Mouse (Mus musculus) heart, adult 11 months (tissue): ENCODE measurements around the gene Anxa1.
A peak's percentile ranks its signal among the peaks of the same experiment; 100 is the strongest.

Source experiments
- DNase-seq: peaks from one replicate; pipeline ENCODE4 v3.0.0; 2022

The Anxa1 gene

GRCm38 (mm10) chr19:20390455-20390994 lies at the start of gene Anxa1:
Anxa1 (minus strand) TSS chr19:20390944.
- DNase-seq: peak; percentile 96

- no peak for DNase-seq
These were observed 46.3 kb upstream of the Anxa1 start for GRCm38 (mm10) chr19:20437043-20437442.

- no peak for DNase-seq
These were observed 43.8 kb upstream of the Anxa1 start for GRCm38 (mm10) chr19:20434541-20434940.

- no peak for DNase-seq
These were observed 43.2 kb upstream of the Anxa1 start for GRCm38 (mm10) chr19:20433966-20434365.

- DNase-seq: no peak
These were observed 35.9 kb upstream of the Anxa1 start for GRCm38 (mm10) chr19:20426443-20427161.

- no peak for DNase-seq
These were observed 20.5 kb upstream of the Anxa1 start for GRCm38 (mm10) chr19:20411276-20411675.

- DNase-seq: peak; percentile 53
These were observed 19.1 kb upstream of the Anxa1 start for GRCm38 (mm10) chr19:20409541-20410528.

GRCm38 (mm10) chr19:20406475-20406874 lies 15.7 kb upstream of the Anxa1 start:
- peak; percentile 30 for DNase-seq

GRCm38 (mm10) chr19:20405015-20405414 lies 14.3 kb upstream of the Anxa1 start:
- no peak for DNase-seq

- no peak for DNase-seq
These were observed 13.0 kb upstream of the Anxa1 start for GRCm38 (mm10) chr19:20403740-20404139.

GRCm38 (mm10) chr19:20403219-20403618 lies 12.5 kb upstream of the Anxa1 start:
- no peak for DNase-seq

GRCm38 (mm10) chr19:20402516-20403200 lies 11.9 kb upstream of the Anxa1 start:
- DNase-seq: no peak

- no peak for DNase-seq
These were observed 11.2 kb upstream of the Anxa1 start for GRCm38 (mm10) chr19:20401961-20402360.

- no peak for DNase-seq
These were observed 8.4 kb upstream of the Anxa1 start for GRCm38 (mm10) chr19:20399187-20399586.

GRCm38 (mm10) chr19:20397092-20397491 lies 6.3 kb upstream of the Anxa1 start:
- no peak for DNase-seq

- peak; percentile 94 for DNase-seq
These were observed 3.0 kb upstream of the Anxa1 start for GRCm38 (mm10) chr19:20393556-20394274.

GRCm38 (mm10) chr19:20389723-20390122 lies 1.0 kb downstream of the Anxa1 start:
- peak; percentile 86 for DNase-seq

- DNase-seq: no peak
These were observed 1.5 kb downstream of the Anxa1 start for GRCm38 (mm10) chr19:20389245-20389644.

- no peak for DNase-seq
These were observed 2.5 kb downstream of the Anxa1 start for GRCm38 (mm10) chr19:20388276-20388675.

GRCm38 (mm10) chr19:20386296-20386695 lies 4.4 kb downstream of the Anxa1 start:
- no peak for DNase-seq

- DNase-seq: no peak
These were observed 5.1 kb downstream of the Anxa1 start for GRCm38 (mm10) chr19:20385645-20386044.

GRCm38 (mm10) chr19:20381207-20381752 lies 9.5 kb downstream of the Anxa1 start:
- no peak for DNase-seq
